Mouse (Mus musculus): ENCODE measurements at regions not wholly inside any gene's neighbourhood (a gene's known extent, or its start where the extent isn't known, plus 50 kb on each side); places are given as distances from the start of the nearest gene placed in this dataset.

DNA sequence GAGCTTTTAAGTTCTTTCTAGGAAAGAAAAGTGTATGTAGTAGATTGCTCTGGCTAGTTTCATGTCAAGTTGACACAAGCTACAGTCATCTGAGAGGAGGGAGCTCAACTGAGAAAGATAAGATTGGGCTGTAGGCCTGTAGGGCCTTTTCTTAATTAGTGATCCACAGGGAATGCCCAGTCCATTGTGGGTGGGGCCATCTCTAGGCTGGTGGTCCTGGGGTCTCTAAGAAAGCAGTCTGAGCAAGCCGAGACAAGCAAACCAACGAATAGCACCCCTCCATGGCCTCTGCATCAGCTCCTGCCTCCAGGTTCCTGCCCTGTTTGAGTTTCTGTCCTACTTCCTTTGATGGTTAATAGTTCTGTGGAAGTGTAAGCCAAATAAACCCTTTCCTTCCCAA lies 86.3 kb upstream of the Atp1a1 start:
- TF ChIP-seq GATA1 (IDR thresholded peaks at IDR 0.05; ENCODE audit: borderline replicate concordance, low read length) (no peak), FLI1 (IDR thresholded peaks at IDR 0.05; ENCODE audit: low read length) (no peak)
